ENCODE assay signal across 21 mouse cellular contexts in the genomic region with DNA sequence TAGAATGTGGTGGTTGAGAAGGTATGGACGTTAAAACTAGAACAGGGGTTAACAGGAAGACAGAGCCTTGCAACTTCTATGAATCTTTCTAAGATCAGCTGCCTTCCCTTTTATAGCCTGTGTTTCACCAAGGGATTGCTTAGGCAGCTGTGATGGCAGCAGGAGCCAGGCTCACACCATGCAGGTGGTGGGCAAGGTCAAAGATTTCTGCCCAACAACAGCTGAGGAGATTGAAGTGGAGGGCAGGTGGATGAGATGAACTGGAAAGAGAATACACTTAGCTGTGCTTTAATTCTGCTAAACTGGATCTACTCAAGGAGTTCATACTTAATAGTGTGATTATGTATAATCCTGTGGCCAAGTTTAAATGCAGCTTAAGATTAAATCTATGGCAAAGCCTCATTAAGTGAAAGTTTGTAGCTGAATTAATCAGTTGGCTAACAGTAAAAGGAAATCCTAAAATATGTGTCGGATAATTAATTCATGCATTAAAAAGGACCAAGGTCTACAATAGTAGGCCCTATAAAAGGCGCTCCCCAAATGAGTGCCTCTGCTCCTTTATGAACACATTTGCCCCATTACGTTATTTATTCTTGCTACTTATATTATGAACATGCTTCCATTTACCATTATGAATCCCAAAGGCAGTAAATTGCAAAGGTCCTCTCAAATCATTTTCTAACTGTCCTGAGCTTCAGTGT.
DNase-seq lines count a peak whose midpoint lies in the region; ATAC-seq lines count a peak whose summit lies in the region.
"Had no signal": no experiment of that assay in that cellular context is flagged by ENCODE, and none has a peak within 500 bp of the region (broad histone marks: within the 10 kb centered on the region; RNA-seq: fewer than 3 reads in every experiment).

No protein-coding gene starts in this region.

- H3K4me3 ChIP-seq in embryonic facial prominence, embryonic 14.5 days (ENCODE audit: low read depth, low read length): no peak overlapping the region
- no peak overlapping the region for H3K4me3 ChIP-seq in embryonic facial prominence, embryonic 10.5 days
- no peak overlapping the region for H3K4me3 ChIP-seq in midbrain, embryonic 13.5 days (replicated peaks)
- H3K4me3 ChIP-seq in midbrain, embryonic 10.5 days: no peak overlapping the region
- no peak overlapping the region for H3K4me3 ChIP-seq in forebrain, embryonic 15.5 days
- no peak overlapping the region for H3K4me3 ChIP-seq in kidney, embryonic 16.5 days (ENCODE audit: low read length)
- H3K4me3 ChIP-seq: embryonic facial prominence, embryonic 13.5 days; left cerebral cortex, adult 2 months; limb, embryonic 13.5 days; liver, embryonic 15.5 days had no signal

- no peak overlapping the region for H3K27ac ChIP-seq in embryonic facial prominence, embryonic 14.5 days (replicated peaks; ENCODE audit: low read depth, low read length)
- no peak overlapping the region for H3K27ac ChIP-seq in embryonic facial prominence, embryonic 10.5 days (replicated peaks)
- H3K27ac ChIP-seq in midbrain, embryonic 13.5 days: no peak overlapping the region
- H3K27ac ChIP-seq in midbrain, embryonic 10.5 days (replicated peaks): no peak overlapping the region
- peak overlapping the region; percentile 68 for H3K27ac ChIP-seq in forebrain, embryonic 15.5 days (replicated peaks)
- H3K27ac ChIP-seq in kidney, embryonic 16.5 days (ENCODE audit: low read length): no peak overlapping the region
- H3K27ac ChIP-seq: embryonic facial prominence, embryonic 13.5 days; left cerebral cortex, adult 2 months; limb, embryonic 13.5 days; liver, embryonic 15.5 days; stomach, postnatal 0 days had no signal

- 0 out of 2 replicates have a peak, but pooled peaks have one; percentile 57 for ATAC-seq in embryonic facial prominence, embryonic 14.5 days (ENCODE audit: low read depth)
- peak; percentile 43; the same call in 1 of the 2 replicates for ATAC-seq in midbrain, embryonic 13.5 days
- ATAC-seq in forebrain, embryonic 15.5 days (replicated peaks): peak; percentile 88
- ATAC-seq in kidney, embryonic 16.5 days (ENCODE audit: low FRiP score, low TSS enrichment): no peak
- ATAC-seq: activated CD4-positive, CD25-positive, alpha-beta regulatory T cell, adult 4 months; Patski had no signal

- H3K4me2 ChIP-seq in embryonic facial prominence, embryonic 14.5 days (ENCODE audit: low read depth, low read length): no peak overlapping the region
- H3K4me2 ChIP-seq in midbrain, embryonic 13.5 days (replicated peaks): no peak overlapping the region
- no peak overlapping the region for H3K4me2 ChIP-seq in forebrain, embryonic 15.5 days (replicated peaks)
- no peak overlapping the region for H3K4me2 ChIP-seq in kidney, embryonic 16.5 days (replicated peaks; ENCODE audit: low read depth, low read length)
- H3K4me2 ChIP-seq: embryonic facial prominence, embryonic 13.5 days; limb, embryonic 13.5 days; liver, embryonic 15.5 days had no signal

- H3K9ac ChIP-seq in embryonic facial prominence, embryonic 14.5 days (ENCODE audit: low read depth, low read length): no peak overlapping the region
- no peak overlapping the region for H3K9ac ChIP-seq in midbrain, embryonic 13.5 days (replicated peaks)
- no peak overlapping the region for H3K9ac ChIP-seq in forebrain, embryonic 15.5 days (replicated peaks)
- H3K9ac ChIP-seq in kidney, embryonic 16.5 days (replicated peaks; ENCODE audit: low read length): no peak overlapping the region
- H3K9ac ChIP-seq: embryonic facial prominence, embryonic 13.5 days; limb, embryonic 13.5 days; liver, embryonic 15.5 days had no signal

- WGBS in embryonic facial prominence, embryonic 14.5 days: 85% methylated on average over 4 of the region's 4 CpGs
- 89% methylated on average over 4 of the region's 4 CpGs for WGBS in embryonic facial prominence, embryonic 10.5 days
- WGBS in midbrain, embryonic 13.5 days: 73% methylated on average over 4 of the region's 4 CpGs
- whole genome bisulfite sequencing in midbrain, embryonic 10.5 days: 88% methylated on average over 4 of the region's 4 CpGs
- 21% methylated on average over 4 of the region's 4 CpGs for WGBS in forebrain, embryonic 15.5 days
- 84% methylated on average over 4 of the region's 4 CpGs for WGBS in kidney, embryonic 16.5 days

- DNase-seq in embryonic facial prominence, embryonic 14.5 days (ENCODE audit: low spot score): peak; percentile 11
- DNase-seq in embryonic facial prominence, embryonic 10.5 days (ENCODE audit: low spot score): no peak
- no peak for DNase-seq in midbrain, embryonic 10.5 days (ENCODE audit: low spot score)
- DNase-seq in retina, postnatal 1 day: peak; percentile 61
- no peak for DNase-seq in Muller cell, postnatal 12 days (ENCODE audit: inconsistent ontology term)
- DNase-seq: adrenal gland, postnatal 14 days; heart, postnatal 4 days; kidney, adult 11 months; kidney, postnatal 10 days; lung, postnatal 10 days; thymus, postnatal 14 days had no signal

- no peaks in the 10 kb centered on the region for H3K36me3 ChIP-seq in embryonic facial prominence, embryonic 14.5 days (ENCODE audit: control insufficient read depth, insufficient read depth, low read length)
- H3K36me3 ChIP-seq in embryonic facial prominence, embryonic 10.5 days (replicated peaks): no peaks in the 10 kb centered on the region
- H3K36me3 ChIP-seq in midbrain, embryonic 13.5 days: no peaks in the 10 kb centered on the region
- no peaks in the 10 kb centered on the region for H3K36me3 ChIP-seq in midbrain, embryonic 10.5 days
- no peaks in the 10 kb centered on the region for H3K36me3 ChIP-seq in forebrain, embryonic 15.5 days
- no peaks in the 10 kb centered on the region for H3K36me3 ChIP-seq in kidney, embryonic 16.5 days (ENCODE audit: insufficient read depth, low read length)
- H3K36me3 ChIP-seq: embryonic facial prominence, embryonic 13.5 days; limb, embryonic 13.5 days; liver, embryonic 15.5 days had no signal

- H3K4me1 ChIP-seq in embryonic facial prominence, embryonic 14.5 days (ENCODE audit: control insufficient read depth, insufficient read depth, low read length): no peaks in the 10 kb centered on the region
- no peaks in the 10 kb centered on the region for H3K4me1 ChIP-seq in embryonic facial prominence, embryonic 10.5 days
- 0 out of 2 replicates have a peak, but pooled peaks cover 3% of the 10 kb centered on the region for H3K4me1 ChIP-seq in midbrain, embryonic 13.5 days (replicated peaks)
- H3K4me1 ChIP-seq in midbrain, embryonic 10.5 days: 0 out of 2 replicates have a peak, but pooled peaks cover 4% of the 10 kb centered on the region
- peaks cover 20% of the 10 kb centered on the region for H3K4me1 ChIP-seq in forebrain, embryonic 15.5 days
- H3K4me1 ChIP-seq in kidney, embryonic 16.5 days (ENCODE audit: insufficient read depth, low read length): no peaks in the 10 kb centered on the region
- H3K4me1 ChIP-seq: embryonic facial prominence, embryonic 13.5 days; limb, embryonic 13.5 days; liver, embryonic 15.5 days had no signal

- H3K9me3 ChIP-seq in embryonic facial prominence, embryonic 14.5 days (ENCODE audit: control insufficient read depth, low read length): no peaks in the 10 kb centered on the region
- no peaks in the 10 kb centered on the region for H3K9me3 ChIP-seq in embryonic facial prominence, embryonic 10.5 days
- H3K9me3 ChIP-seq in midbrain, embryonic 13.5 days: no peaks in the 10 kb centered on the region
- H3K9me3 ChIP-seq in midbrain, embryonic 10.5 days (replicated peaks): no peaks in the 10 kb centered on the region
- no peaks in the 10 kb centered on the region for H3K9me3 ChIP-seq in forebrain, embryonic 15.5 days
- no peaks in the 10 kb centered on the region for H3K9me3 ChIP-seq in kidney, embryonic 16.5 days (ENCODE audit: low read length)
- H3K9me3 ChIP-seq: embryonic facial prominence, embryonic 13.5 days; limb, embryonic 13.5 days; liver, embryonic 15.5 days had no signal

- no peaks in the 10 kb centered on the region for H3K27me3 ChIP-seq in embryonic facial prominence, embryonic 14.5 days (replicated peaks; ENCODE audit: control insufficient read depth, insufficient read depth, low read length)
- no peaks in the 10 kb centered on the region for H3K27me3 ChIP-seq in embryonic facial prominence, embryonic 10.5 days (replicated peaks; ENCODE audit: low read depth, poor library complexity, severe bottlenecking)
- no peaks in the 10 kb centered on the region for H3K27me3 ChIP-seq in midbrain, embryonic 13.5 days
- no peaks in the 10 kb centered on the region for H3K27me3 ChIP-seq in midbrain, embryonic 10.5 days (ENCODE audit: low read depth, poor library complexity, severe bottlenecking)
- no peaks in the 10 kb centered on the region for H3K27me3 ChIP-seq in forebrain, embryonic 15.5 days
- H3K27me3 ChIP-seq in kidney, embryonic 16.5 days (ENCODE audit: insufficient read depth, low read length): no peaks in the 10 kb centered on the region
- H3K27me3 ChIP-seq: embryonic facial prominence, embryonic 13.5 days; limb, embryonic 13.5 days; liver, embryonic 15.5 days; Patski had no signal

Comparison
In these comparisons a context has a peak if more than half of its experiments do, and no peak if none do; other contexts are left out.
1. DNase-seq: peak in embryonic facial prominence, embryonic 14.5 days (single experiment) and retina, postnatal 1 day (single experiment); none in embryonic facial prominence, embryonic 10.5 days (single experiment), midbrain, embryonic 10.5 days (single experiment) and Muller cell, postnatal 12 days (single experiment).